ENCODE assay signal across 8 mouse cellular contexts in genomic region chr10:69793079-69793478, GRCm38 (mm10).
DNase-seq lines count a peak whose midpoint lies in the region; ATAC-seq lines count a peak whose summit lies in the region.

No protein-coding gene starts in this region.

- no peak overlapping the region for H3K4me2 ChIP-seq in forebrain, embryonic 12.5 days

- 37% methylated on average over 9 of the region's 9 CpGs for WGBS in forebrain, embryonic 10.5 days
- 35% methylated on average over 9 of the region's 9 CpGs for WGBS in forebrain, embryonic 12.5 days

- DNase-seq in forebrain, embryonic 10.5 days (ENCODE audit: extremely low spot score, low spot score): peak; percentile 42
- peak; percentile 61 for DNase-seq in WW6 (ENCODE audit: low read depth, low spot score)
- DNase-seq in cerebellum, postnatal 36 days: peak; percentile 58 to 63
- DNase-seq in heart, adult 9 months (ENCODE audit: low spot score in 2 of 2): peak; percentile 54 to 55
- DNase-seq in layer of hippocampus, postnatal 14 days (ENCODE audit: low spot score in 2 of 2): peak; percentile 36 to 62
- peak; percentile 61 for DNase-seq in testis, postnatal 10 days (ENCODE audit: low spot score)

- H3K4me1 ChIP-seq in forebrain, embryonic 10.5 days: no peaks in the 10 kb centered on the region
- H3K4me1 ChIP-seq in forebrain, embryonic 12.5 days: no peaks in the 10 kb centered on the region; the same call in 1 of the 2 replicates

- no peak overlapping the region for H3K9ac ChIP-seq in forebrain, embryonic 12.5 days

- no peaks in the 10 kb centered on the region for H3K36me3 ChIP-seq in forebrain, embryonic 10.5 days (replicated peaks)
- no peaks in the 10 kb centered on the region for H3K36me3 ChIP-seq in forebrain, embryonic 12.5 days (replicated peaks)

- no peaks in the 10 kb centered on the region for H3K9me3 ChIP-seq in forebrain, embryonic 10.5 days
- no peaks in the 10 kb centered on the region for H3K9me3 ChIP-seq in forebrain, embryonic 12.5 days

- H3K27ac ChIP-seq in forebrain, embryonic 10.5 days: no peak overlapping the region
- no peak overlapping the region for H3K27ac ChIP-seq in forebrain, embryonic 12.5 days

- no peak for ATAC-seq in forebrain, embryonic 12.5 days (ENCODE audit: low FRiP score)
- ATAC-seq in megakaryocyte progenitor cell, adult 5-6 weeks (replicated peaks; ENCODE audit: poor library complexity): peak; percentile 84

- H3K27me3 ChIP-seq in forebrain, embryonic 10.5 days (ENCODE audit: poor library complexity, severe bottlenecking): no peaks in the 10 kb centered on the region
- H3K27me3 ChIP-seq in forebrain, embryonic 12.5 days: no peaks in the 10 kb centered on the region

- H3K4me3 ChIP-seq in forebrain, embryonic 10.5 days: no peak overlapping the region
- no peak overlapping the region for H3K4me3 ChIP-seq in forebrain, embryonic 12.5 days (replicated peaks)
